Mouse (Mus musculus) brain, embryonic 14.5 days (tissue): ENCODE measurements around the gene Fkbp15.

Source experiments
- CTCF ChIP-seq: fragments of 200-500 bp; IDR thresholded peaks from 2 replicates; pipeline ENCODE4 v1.5.1; 2012; ENCODE audit warnings: inconsistent platforms, mild to moderate bottlenecking, moderate library complexity, borderline replicate concordance; ENCODE audit not compliant: insufficient read depth, insufficient read length; ENCODE audit errors: extremely low read depth
- POLR2A ChIP-seq: fragments of 200-500 bp; IDR thresholded peaks from 2 replicates; pipeline ENCODE4 v1.6.1; 2012; ENCODE audit warnings: mild to moderate bottlenecking, inconsistent platforms, borderline replicate concordance; ENCODE audit not compliant: poor library complexity, insufficient read depth, insufficient read length, severe bottlenecking; ENCODE audit errors: extremely low read depth

- TF ChIP-seq CTCF (no peak), POLR2A (no peak)
Observed at GRCm38 (mm10) chr4:62347605-62348328, 12.6 kb downstream of the Fkbp15 start.
